Mouse (Mus musculus) megakaryocyte, embryonic 14.5 days (primary cell): ENCODE measurements around the gene Gucy2d.

Experiments used
- FLI1 ChIP-seq: IDR thresholded peaks from 2 replicates; pipeline ENCODE4 v1.6.1; 2012; ENCODE audit warnings: low read length, inconsistent platforms, mixed read lengths
- GATA1 ChIP-seq: IDR thresholded peaks from 3 replicates; pipeline ENCODE4 v1.6.1; 2012; ENCODE audit warnings: mixed read lengths, low read length, inconsistent platforms, borderline replicate concordance

DNA sequence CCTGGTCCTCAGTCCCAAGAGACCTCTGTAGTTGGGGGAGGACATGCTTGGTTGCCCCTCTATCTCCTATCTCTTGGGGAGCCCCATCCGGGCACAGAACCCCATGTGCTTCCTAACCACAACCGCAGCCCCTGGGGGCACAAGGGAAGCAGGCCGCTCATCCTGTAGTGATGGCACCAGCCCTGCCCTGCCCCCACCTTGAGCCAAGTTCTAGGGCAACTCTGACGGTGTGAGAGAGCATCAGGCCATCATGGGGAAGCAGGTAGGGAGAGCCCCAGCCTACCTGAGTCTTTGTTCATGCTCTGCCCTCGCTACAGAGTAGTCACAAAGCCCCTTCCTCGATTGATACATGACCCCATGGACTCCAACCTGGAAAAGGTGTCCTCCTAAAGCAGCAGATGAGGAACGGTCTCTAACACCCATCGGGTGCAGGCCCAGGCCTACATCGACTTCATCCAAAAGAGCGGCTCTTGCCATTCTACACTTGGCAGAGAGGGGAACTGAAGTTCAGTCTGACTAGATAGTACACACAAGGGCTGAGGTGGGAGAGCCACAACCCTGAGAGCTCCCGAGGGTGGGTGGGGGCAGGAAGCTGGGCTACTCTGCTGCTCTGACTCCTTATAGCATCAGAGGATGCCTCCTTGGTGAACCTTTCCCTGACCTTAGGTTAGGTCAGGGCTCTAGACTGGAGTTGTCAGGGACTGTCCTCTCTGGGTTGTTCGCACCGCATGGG, 48.3 kb downstream of the Gucy2d start:
- TF ChIP-seq GATA1, result no peak
- TF ChIP-seq FLI1, result no peak
